Mouse (Mus musculus): ENCODE data around the gene Cst11.

- TF ChIP-seq USF2 (IDR thresholded peaks at IDR 0.05; ENCODE audit: borderline replicate concordance in 1 of 2, insufficient read depth in 1 of 2, low read depth in 1 of 2, low read length in 2 of 2) = no peak
- TF ChIP-seq HCFC1 (IDR thresholded peaks at IDR 0.05; ENCODE audit: low read depth, low read length) = no peak
- TF ChIP-seq CTCF (IDR thresholded peaks at IDR 0.05 in 2 of 3, conservative IDR thresholded peaks at IDR 0.05 in 1 of 3; ENCODE audit: control insufficient read depth in 1 of 3, insufficient read depth in 1 of 3, low read depth in 2 of 3, low read length in 3 of 3, poor library complexity in 1 of 3, severe bottlenecking in 1 of 3) = no peak
- no peak for TF ChIP-seq CHD1 (IDR thresholded peaks at IDR 0.05; ENCODE audit: low read depth, low read length)
- TF ChIP-seq CHD2 (IDR thresholded peaks at IDR 0.05; ENCODE audit: low read length) = no peak
- no peak for TF ChIP-seq POLR2A (IDR thresholded peaks at IDR 0.05; ENCODE audit: control insufficient read depth in 1 of 2, insufficient read depth in 1 of 2, low read depth in 1 of 2, low read length in 2 of 2, poor library complexity in 1 of 2)
- TF ChIP-seq GATA1 (IDR thresholded peaks at IDR 0.05; ENCODE audit: low read depth, low read length) = no peak
- TF ChIP-seq ZMIZ1 (IDR thresholded peaks at IDR 0.05; ENCODE audit: low read depth, low read length) = no peak
- TF ChIP-seq TAL1 (IDR thresholded peaks at IDR 0.05; ENCODE audit: low read length) = no peak
Observed at GRCm38 (mm10) chr2:148798485-148798884, 27.2 kb upstream of the Cst11 start, which contains the start of gene Cst8.

Measured in MEL (cell line).